8 mouse cellular contexts compared by ENCODE assay signal in the genomic region with DNA sequence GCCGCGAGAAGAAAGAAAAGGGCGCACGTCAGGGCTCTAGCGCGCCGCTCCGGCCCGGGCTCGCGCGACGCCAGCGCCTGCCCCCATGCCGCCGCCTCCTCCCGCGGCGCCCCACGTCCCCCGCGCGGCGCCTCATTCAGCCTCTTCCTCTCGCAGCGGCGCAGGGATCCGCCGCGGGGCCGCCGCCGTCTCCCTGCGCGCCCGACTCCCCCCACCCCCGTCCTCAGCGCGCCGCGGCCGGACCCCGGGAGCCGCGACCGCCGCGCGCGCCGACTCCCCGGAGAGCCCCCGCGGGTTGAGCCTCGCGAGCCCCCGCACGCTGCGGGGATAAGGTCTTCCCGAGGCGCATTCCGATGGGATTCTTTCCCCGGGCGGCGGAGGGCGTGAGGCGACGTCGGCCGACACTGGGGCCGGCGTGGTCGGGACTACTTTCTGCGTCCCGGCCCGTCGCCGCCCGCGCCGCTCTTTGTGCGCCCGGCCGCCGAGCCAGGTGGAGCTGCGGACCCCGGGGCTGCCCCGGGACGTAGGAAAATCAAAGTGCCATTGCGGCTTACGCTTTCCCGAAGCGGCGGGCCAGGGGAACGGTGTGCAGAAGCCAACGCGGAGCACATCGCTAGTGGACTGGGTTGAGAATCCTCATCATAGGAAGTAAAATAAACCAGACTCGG. TPM values are rescaled to one million over a fixed set of nuclear protein-coding genes. Genes with fewer than 3 reads are reported as not detected.
DNase-seq lines count a peak whose midpoint lies in the region; ATAC-seq and TF ChIP-seq lines count a peak whose summit lies in the region.

A gene (minus strand): TSS at position 148 of the 668 bp plus-strand sequence.

- H3K27ac ChIP-seq in embryonic facial prominence, embryonic 14.5 days (replicated peaks; ENCODE audit: low read depth, low read length): peak within 1 kb of the TSS; percentile 98
- peak within 1 kb of the TSS; percentile 100 for H3K27ac ChIP-seq in heart, embryonic 10.5 days
- H3K27ac ChIP-seq in kidney, embryonic 15.5 days: peak within 1 kb of the TSS; percentile 98
- H3K27ac ChIP-seq in limb, embryonic 15.5 days: peak within 1 kb of the TSS; percentile 99
- H3K27ac ChIP-seq in midbrain, postnatal 0 days (ENCODE audit: low read depth, low read length): peak within 1 kb of the TSS; percentile 100

- H3K36me3 ChIP-seq in embryonic facial prominence, embryonic 14.5 days (ENCODE audit: control insufficient read depth, insufficient read depth, low read length): no peaks in the 10 kb centered on the region
- no peaks in the 10 kb centered on the region for H3K36me3 ChIP-seq in heart, embryonic 10.5 days
- no peaks in the 10 kb centered on the region for H3K36me3 ChIP-seq in kidney, embryonic 15.5 days
- no peaks in the 10 kb centered on the region for H3K36me3 ChIP-seq in limb, embryonic 15.5 days
- no peaks in the 10 kb centered on the region for H3K36me3 ChIP-seq in midbrain, postnatal 0 days (ENCODE audit: insufficient read depth, low read length)

- no peaks in the 10 kb centered on the region for H3K9me3 ChIP-seq in embryonic facial prominence, embryonic 14.5 days (ENCODE audit: control insufficient read depth, low read length)
- H3K9me3 ChIP-seq in heart, embryonic 10.5 days: no peaks in the 10 kb centered on the region
- H3K9me3 ChIP-seq in kidney, embryonic 15.5 days (replicated peaks): no peaks in the 10 kb centered on the region
- no peaks in the 10 kb centered on the region for H3K9me3 ChIP-seq in limb, embryonic 15.5 days
- no peaks in the 10 kb centered on the region for H3K9me3 ChIP-seq in midbrain, postnatal 0 days (ENCODE audit: low read length)

- peak within 1 kb of the TSS; percentile 91 for H3K4me3 ChIP-seq in embryonic facial prominence, embryonic 14.5 days (ENCODE audit: low read depth, low read length)
- H3K4me3 ChIP-seq in heart, embryonic 10.5 days: peak within 1 kb of the TSS; percentile 97
- peak within 1 kb of the TSS; percentile 90 for H3K4me3 ChIP-seq in kidney, embryonic 15.5 days (replicated peaks)
- peak within 1 kb of the TSS; percentile 89 for H3K4me3 ChIP-seq in limb, embryonic 15.5 days
- peak within 1 kb of the TSS; percentile 94 for H3K4me3 ChIP-seq in midbrain, postnatal 0 days (ENCODE audit: low read depth, low read length)

- peak within 1 kb of the TSS; percentile 64 for H3K4me2 ChIP-seq in embryonic facial prominence, embryonic 14.5 days (ENCODE audit: low read depth, low read length)
- H3K4me2 ChIP-seq in kidney, embryonic 15.5 days: peak within 1 kb of the TSS; percentile 65
- H3K4me2 ChIP-seq in limb, embryonic 15.5 days: peak within 1 kb of the TSS; percentile 64
- H3K4me2 ChIP-seq in midbrain, postnatal 0 days (ENCODE audit: low read depth, low read length, poor library complexity, severe bottlenecking): peak within 1 kb of the TSS; percentile 91

- no peaks in the 10 kb centered on the region for H3K27me3 ChIP-seq in embryonic facial prominence, embryonic 14.5 days (replicated peaks; ENCODE audit: control insufficient read depth, insufficient read depth, low read length)
- no peaks in the 10 kb centered on the region for H3K27me3 ChIP-seq in heart, embryonic 10.5 days (ENCODE audit: insufficient read depth, poor library complexity, severe bottlenecking)
- no peaks in the 10 kb centered on the region for H3K27me3 ChIP-seq in kidney, embryonic 15.5 days
- H3K27me3 ChIP-seq in limb, embryonic 15.5 days: no peaks in the 10 kb centered on the region
- no peaks in the 10 kb centered on the region for H3K27me3 ChIP-seq in midbrain, postnatal 0 days (ENCODE audit: insufficient read depth, low read length)

- WGBS in embryonic facial prominence, embryonic 14.5 days: under 1% methylated on average over 36 of the region's 99 CpGs
- under 1% methylated on average over 75 of the region's 99 CpGs for WGBS in heart, embryonic 10.5 days
- WGBS in kidney, embryonic 15.5 days: under 1% methylated on average over 90 of the region's 99 CpGs
- WGBS in limb, embryonic 15.5 days: under 1% methylated on average over 93 of the region's 99 CpGs
- under 1% methylated on average over 57 of the region's 99 CpGs for WGBS in midbrain, postnatal 0 days

- TF ChIP-seq CTCF in midbrain, postnatal 0 days (IDR thresholded peaks at IDR 0.05): no peak

- peak; percentile 95 for DNase-seq in A20 (ENCODE audit: low read depth, low spot score)
- DNase-seq in adrenal gland, postnatal 4 days (ENCODE audit: low spot score in 2 of 2): peak; percentile 71
- DNase-seq in embryonic facial prominence, embryonic 14.5 days (ENCODE audit: low spot score): peak; percentile 94
- peak; percentile 90 for DNase-seq in heart, embryonic 10.5 days (ENCODE audit: low spot score)
- peak; percentile 91 for DNase-seq in midbrain, postnatal 0 days (ENCODE audit: low spot score)
- peak; percentile 71 to 83 for DNase-seq in spleen, postnatal 10 days (ENCODE audit: low spot score in 2 of 2)

- peaks cover 13% of the 10 kb centered on the region for H3K4me1 ChIP-seq in embryonic facial prominence, embryonic 14.5 days (ENCODE audit: control insufficient read depth, insufficient read depth, low read length)
- H3K4me1 ChIP-seq in heart, embryonic 10.5 days: peaks cover 16% of the 10 kb centered on the region; the same call in 1 of the 2 replicates
- peaks cover 21% of the 10 kb centered on the region for H3K4me1 ChIP-seq in kidney, embryonic 15.5 days
- peaks cover 13% of the 10 kb centered on the region; the same call in 1 of the 2 replicates for H3K4me1 ChIP-seq in limb, embryonic 15.5 days
- H3K4me1 ChIP-seq in midbrain, postnatal 0 days (ENCODE audit: insufficient read depth, low read length): 0 out of 2 replicates have a peak, but pooled peaks cover 7% of the 10 kb centered on the region

- peak within 1 kb of the TSS; percentile 99 for H3K9ac ChIP-seq in embryonic facial prominence, embryonic 14.5 days (ENCODE audit: low read depth, low read length)
- H3K9ac ChIP-seq in kidney, embryonic 15.5 days: peak within 1 kb of the TSS; percentile 98
- peak within 1 kb of the TSS; percentile 99 for H3K9ac ChIP-seq in limb, embryonic 15.5 days
- H3K9ac ChIP-seq in midbrain, postnatal 0 days (replicated peaks; ENCODE audit: low read length, poor library complexity, severe bottlenecking): peak within 1 kb of the TSS; percentile 94

- peak; percentile 95 for ATAC-seq in embryonic facial prominence, embryonic 14.5 days (ENCODE audit: low read depth)
- peak; percentile 92 for ATAC-seq in kidney, embryonic 15.5 days (replicated peaks; ENCODE audit: low FRiP score)
- ATAC-seq in limb, embryonic 15.5 days (ENCODE audit: insufficient number of reproducible peaks, low FRiP score, low TSS enrichment, low read depth): peak; percentile 89
- ATAC-seq in midbrain, postnatal 0 days (ENCODE audit: low FRiP score): peak; percentile 94

RNA-seq across cellular contexts. Expression of the gene that starts here (rescaled TPM):
- 10 to 100 TPM; 87.0 to 90.5 TPM for total RNA-seq in adrenal gland, postnatal 4 days (2021)
- 38.7 and 39.8 TPM in 2 replicates for polyA plus RNA-seq in embryonic facial prominence, embryonic 14.5 days (2014; fragmentation: Nextera tagmentation; extraction: Ambion mirVana)
- 19.3 and 24.4 TPM in 2 replicates for polyA plus RNA-seq in heart, embryonic 10.5 days (2016; fragmentation: Nextera tagmentation; extraction: Ambion mirVana)
- 34.5 and 37.5 TPM in 2 replicates for polyA plus RNA-seq in kidney, embryonic 15.5 days (2015; fragmentation: Nextera tagmentation; extraction: Ambion mirVana)
- polyA plus RNA-seq in limb, embryonic 15.5 days (2015; fragmentation: Nextera tagmentation; extraction: Ambion mirVana): 24.7 and 31.1 TPM in 2 replicates
- 26.3 and 35.5 TPM in 2 replicates for total RNA-seq in midbrain, postnatal 0 days (2014; rRNA removed)
- 11.1 and 14.7 TPM in 2 replicates for polyA plus RNA-seq in midbrain, postnatal 0 days (2015; fragmentation: Nextera tagmentation; extraction: Ambion mirVana)

Comparison
In these comparisons a context has a peak if more than half of its experiments do, and no peak if none do; other contexts are left out.
1. Peak in every context shown above with its lines: DNase-seq, ATAC-seq, H3K4me3 ChIP-seq and H3K27ac ChIP-seq.